Mouse (Mus musculus) E14TG2a.4 (cell line): ENCODE measurements around the gene Gm21190.
"Not testable (repeated sequence)": the region's sequence is repeated elsewhere in the genome, so short reads cannot be mapped to it uniquely, and the experiment has no call there.

ENCODE experiments used
- CTCF ChIP-seq: conservative IDR thresholded peaks from 2 replicates; pipeline ENCODE4 v1.5.1; 2014; ENCODE audit warnings: low read length
- NANOG ChIP-seq: IDR thresholded peaks from 2 replicates; pipeline ENCODE4 v1.6.1; 2014; ENCODE audit warnings: borderline replicate concordance, low read length, mixed read lengths
- POU5F1 ChIP-seq: IDR thresholded peaks from 2 replicates; pipeline ENCODE4 v1.6.1; 2014; ENCODE audit warnings: low read length, borderline replicate concordance

- TF ChIP-seq NANOG, POU5F1: not testable (repeated sequence)
- peak; percentile 26; the same call in 1 of the 2 replicates for TF ChIP-seq CTCF
Measured at GRCm38 (mm10) chr5:15507757-15508459, 21.1 kb downstream of the Gm21190 start.
